Mouse (Mus musculus) liver, embryonic 14.5 days (tissue): ENCODE results near the gene Vsir. TPM values are rescaled to one million over a fixed set of nuclear protein-coding genes. Genes with fewer than 3 reads are reported as not detected.

ENCODE experiments used
- ATAC-seq: fragments of 200-750 bp; cut with Nextera tagmentation; 2 replicates; pipeline ENCODE4 v1.8.0; 2017; ENCODE audit warnings: moderate number of reproducible peaks, mild to moderate bottlenecking, moderate library complexity; ENCODE audit not compliant: insufficient read depth
- DNase-seq, 3 experiments: peaks; one replicate each; pipeline ENCODE4 v3.0.0-alpha.2; 2012 to 2013; ENCODE audit warnings: low read depth in 3 of 3, low spot score in 3 of 3
- H3K27ac ChIP-seq: fragments of 300-500 bp; sonication (generic); 2 replicates; pipeline ENCODE4 v1.5.1; 2014; ENCODE audit warnings: moderate library complexity, mild to moderate bottlenecking, control low read depth, inconsistent platforms
- H3K27me3 ChIP-seq: fragments of 300-500 bp; sonication (generic); 2 replicates; pipeline ENCODE4 v1.6.1; 2014; ENCODE audit warnings: mild to moderate bottlenecking, low read length, moderate library complexity; ENCODE audit not compliant: control insufficient read depth, insufficient read depth
- H3K36me3 ChIP-seq: fragments of 300-500 bp; sonication (generic); replicated peaks from 2 replicates; pipeline ENCODE4 v1.6.1; 2014; ENCODE audit warnings: low read depth; ENCODE audit not compliant: control insufficient read depth, insufficient read depth
- H3K4me1 ChIP-seq, 2 experiments: fragments of 200-500 bp in 1 of 2; fragments of 300-500 bp in 1 of 2; sonication (generic) in 1 of 2; replicated peaks; 2 replicates each; pipeline ENCODE4 v1.6.1; 2012 to 2014; ENCODE audit warnings: antibody characterized with exemption in 1 of 2, inconsistent platforms in 1 of 2, low read length in 1 of 2; ENCODE audit not compliant: control insufficient read depth in 2 of 2, insufficient read depth in 2 of 2
- H3K4me2 ChIP-seq: fragments of 300-500 bp; sonication (generic); 2 replicates; pipeline ENCODE4 v1.6.1; 2014; ENCODE audit warnings: low read depth, mild to moderate bottlenecking, control low read depth, moderate library complexity
- H3K4me3 ChIP-seq, 2 experiments: fragments of 200-500 bp in 1 of 2; fragments of 300-500 bp in 1 of 2; sonication (generic) in 1 of 2; 2 replicates each; pipeline ENCODE4 v1.5.1; 2012 to 2014; ENCODE audit warnings: low read depth in 2 of 2, low read length in 2 of 2, mild to moderate bottlenecking in 2 of 2, control low read depth in 1 of 2, inconsistent platforms in 1 of 2, moderate library complexity in 1 of 2; ENCODE audit not compliant: insufficient read depth in 1 of 2
- H3K9ac ChIP-seq: fragments of 300-500 bp; sonication (generic); replicated peaks from 2 replicates; pipeline ENCODE4 v1.6.1; 2014; ENCODE audit warnings: mild to moderate bottlenecking, control low read depth, moderate library complexity
- H3K9me3 ChIP-seq: fragments of 300-500 bp; sonication (generic); 2 replicates; pipeline ENCODE4 v1.6.1; 2016; ENCODE audit warnings: low read length, mixed read lengths; ENCODE audit not compliant: control insufficient read depth
- CTCF ChIP-seq: IDR thresholded peaks from 2 replicates; pipeline ENCODE4 v1.5.1; 2016; ENCODE audit warnings: antibody characterized with exemption, low read depth, control low read depth
- EP300 ChIP-seq: IDR thresholded peaks from 2 replicates; pipeline ENCODE4 v1.6.1; 2016; ENCODE audit warnings: antibody characterized with exemption, low read depth
- WGBS: fragments of 180-500 bp; shearing (Covaris S2); extraction: QIAGEN DNeasy Blood & Tissue Kit; methylation state at CpG from one replicate; pipeline ENCODE4 v1.1.7; 2014; ENCODE audit not compliant: insufficient replicate concordance; 5-methylcytosine and 5-hydroxymethylcytosine counted together
- polyA plus RNA-seq, 2 experiments: library from polyadenylated mRNA; depleted of rRNA in 1 of 2; stranded (reverse) in 1 of 2; unstranded in 1 of 2; fragments of >200 nt; fragmentation: Nextera tagmentation in 1 of 2; extraction: Ambion mirVana in 1 of 2; gene quantifications; 2 replicates each; pipeline versions ENCODE4 v1.2.1 to v1.2.3; 2012 to 2014

Gene Vsir
- polyA plus RNA-seq, 2 experiments: 6.2 to 8.8 TPM

DNA sequence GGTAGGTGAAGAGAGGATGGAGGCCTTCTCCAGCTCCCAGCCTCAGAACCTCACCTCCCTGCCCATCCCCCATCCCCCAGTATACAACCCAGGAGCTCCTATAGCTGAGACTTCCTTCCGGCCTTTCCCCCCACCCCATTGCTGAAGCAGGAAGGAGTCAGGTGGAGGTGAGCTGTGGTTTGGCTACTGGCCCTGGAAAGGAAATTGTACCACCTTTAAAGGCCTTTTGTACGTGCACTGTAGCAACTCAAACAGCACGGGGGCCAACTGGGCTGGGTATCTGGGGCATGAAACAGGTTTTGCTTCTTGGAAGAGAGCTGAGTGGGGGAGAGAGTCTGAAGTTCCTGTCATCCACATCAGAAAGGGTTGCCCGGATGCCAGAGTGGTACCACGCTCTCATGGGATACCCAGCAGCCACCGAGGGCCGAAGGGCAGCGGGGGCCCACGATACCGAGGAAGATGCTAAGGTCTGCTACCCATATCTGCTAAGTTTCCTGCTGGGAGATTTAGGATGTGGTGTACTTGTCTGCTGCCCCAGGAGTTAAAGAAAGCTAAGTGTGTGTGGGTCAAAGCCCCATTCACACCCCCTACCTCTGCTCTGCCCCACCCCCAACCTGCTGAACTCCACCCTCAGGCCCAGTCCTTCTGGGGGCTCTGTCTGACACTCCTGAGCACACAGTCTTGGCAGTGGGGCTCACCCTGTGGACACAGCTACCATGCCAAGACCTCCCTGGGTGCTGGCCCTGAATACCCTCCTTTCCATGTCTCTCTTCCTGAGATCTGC, 34.7 kb downstream of the Vsir start:
- no peak overlapping the region for H3K4me3 ChIP-seq
- H3K27ac ChIP-seq: no peak overlapping the region
- H3K4me2 ChIP-seq: no peak overlapping the region
- ATAC-seq (no peak), DNase-seq (no peak)
- H3K36me3 ChIP-seq: no peaks in the 10 kb centered on the region
- H3K4me1 ChIP-seq: no peaks in the 10 kb centered on the region
- H3K9me3 ChIP-seq: no peaks in the 10 kb centered on the region
- no peaks in the 10 kb centered on the region for H3K27me3 ChIP-seq
- TF ChIP-seq CTCF (no peak), EP300 (no peak)
- WGBS: 63% methylated on average over 10 of the region's 10 CpGs
- H3K9ac ChIP-seq: no peak overlapping the region

DNA sequence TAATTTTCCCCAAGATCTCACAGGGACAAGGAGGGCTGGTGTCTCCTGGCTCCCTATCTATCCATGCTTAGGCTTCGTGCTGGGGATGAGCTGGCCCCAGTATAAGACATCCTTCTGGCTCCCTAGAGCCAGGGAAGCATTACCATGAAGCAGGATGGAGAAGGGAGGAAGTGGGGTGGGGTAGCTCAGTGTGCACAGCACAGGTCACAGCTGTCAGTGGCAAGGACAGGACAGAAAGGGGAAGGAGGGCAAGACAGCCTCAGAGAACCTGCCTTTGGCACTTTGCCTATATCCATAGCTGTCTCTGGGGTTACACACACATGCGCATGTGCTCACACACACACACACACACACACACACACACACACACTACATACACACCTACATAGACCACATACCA, 41.7 kb downstream of the Vsir start:
- TF ChIP-seq CTCF (no peak), EP300 (no peak)
- DNase-seq: no peak
- H3K27ac ChIP-seq: no peak overlapping the region

DNA sequence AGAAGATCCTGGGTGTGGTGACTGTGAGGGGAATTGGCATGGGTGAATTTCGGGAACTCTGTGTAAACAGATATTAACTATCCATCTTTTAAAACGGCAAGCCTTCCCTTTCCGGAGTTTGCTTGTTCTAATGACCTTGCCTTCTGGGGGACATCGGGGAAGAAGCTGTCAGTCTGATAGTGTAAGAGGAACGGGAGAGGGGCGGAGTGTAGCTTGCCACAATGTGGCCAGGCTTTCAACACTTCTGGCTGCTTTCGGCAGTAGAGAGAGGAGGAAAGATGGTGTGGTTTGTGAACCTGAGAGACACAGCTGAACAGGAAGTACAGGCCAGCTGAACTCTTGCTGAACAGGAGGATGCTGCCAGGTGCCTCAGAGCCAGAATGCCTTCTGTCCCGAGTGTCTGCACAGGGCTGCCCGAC, 42.8 kb downstream of the Vsir start:
- peak in 2 of 3 experiments; percentile 9 to 10 for DNase-seq
- H3K36me3 ChIP-seq: no peaks in the 10 kb centered on the region
- H3K9me3 ChIP-seq: no peaks in the 10 kb centered on the region
- H3K27ac ChIP-seq: no peak overlapping the region
- H3K27me3 ChIP-seq: no peaks in the 10 kb centered on the region
- WGBS: 4% methylated on average over 9 of the region's 9 CpGs
- no peak overlapping the region for H3K4me3 ChIP-seq
- TF ChIP-seq EP300: no peak
- TF ChIP-seq CTCF: no peak
- no peak overlapping the region for H3K4me2 ChIP-seq
- H3K9ac ChIP-seq: no peak overlapping the region
- ATAC-seq: no peak
- 0 out of 4 replicates have a peak, but pooled peaks cover 0 to 5% of the 10 kb centered on the region in 2 experiments for H3K4me1 ChIP-seq

More for the DNA sequence above, 41.7 kb downstream of the Vsir start:
- no peaks in the 10 kb centered on the region for H3K27me3 ChIP-seq
- ATAC-seq: no peak
- no peak overlapping the region for H3K9ac ChIP-seq
- 54% methylated on average over 2 of the region's 2 CpGs for WGBS
- 0 out of 4 replicates have a peak, but pooled peaks cover 0 to 5% of the 10 kb centered on the region in 2 experiments for H3K4me1 ChIP-seq
- H3K9me3 ChIP-seq: no peaks in the 10 kb centered on the region
- H3K4me2 ChIP-seq: no peak overlapping the region
- no peak overlapping the region for H3K4me3 ChIP-seq
- H3K36me3 ChIP-seq: no peaks in the 10 kb centered on the region

DNA sequence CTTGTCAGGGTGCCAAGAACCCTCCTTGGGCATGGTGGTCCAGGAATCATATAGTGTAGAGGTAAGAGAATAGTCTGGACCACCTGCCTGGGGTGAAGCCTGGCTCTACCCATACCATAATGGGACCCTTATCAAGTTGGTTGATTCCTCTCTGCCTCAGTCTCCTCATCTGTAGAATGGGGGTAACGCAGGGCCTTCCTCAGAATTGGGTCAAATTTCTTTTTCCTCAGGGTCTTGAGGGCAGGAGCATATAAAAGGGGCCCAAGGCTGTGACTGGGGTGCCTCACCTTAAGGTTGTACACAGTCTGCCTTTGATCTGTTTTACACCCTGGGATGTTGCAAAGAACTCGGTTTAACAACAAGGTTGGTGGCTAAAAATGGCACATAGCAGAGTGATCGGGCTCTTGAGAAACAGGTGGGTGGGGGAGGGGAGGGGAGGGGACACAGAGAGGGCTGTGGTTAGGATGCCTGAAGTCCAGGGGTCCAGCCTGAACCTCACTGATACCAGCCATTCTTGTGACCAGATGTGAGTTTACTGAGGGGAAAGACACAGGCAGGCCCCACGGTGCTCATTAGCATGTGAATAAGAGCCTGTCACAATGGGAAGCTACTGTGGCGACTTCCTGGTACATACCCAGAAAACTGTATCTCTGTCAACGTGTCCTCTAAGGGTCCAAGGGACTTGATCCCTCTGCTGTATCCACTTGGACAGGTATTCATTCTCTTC, 43.7 kb downstream of the Vsir start:
- no peak overlapping the region for H3K4me2 ChIP-seq
- no peak overlapping the region for H3K9ac ChIP-seq
- no peak for TF ChIP-seq CTCF
- TF ChIP-seq EP300: no peak
- H3K4me3 ChIP-seq: no peak overlapping the region
- no peaks in the 10 kb centered on the region for H3K27me3 ChIP-seq
- WGBS: 33% methylated on average over 6 of the region's 6 CpGs
- no peaks in the 10 kb centered on the region for H3K36me3 ChIP-seq
- no peak overlapping the region for H3K27ac ChIP-seq
- DNase-seq: no peak
- H3K9me3 ChIP-seq: no peaks in the 10 kb centered on the region
- H3K4me1 ChIP-seq: 0 out of 4 replicates have a peak, but pooled peaks cover 0 to 5% of the 10 kb centered on the region in 2 experiments
- no peak for ATAC-seq

DNA sequence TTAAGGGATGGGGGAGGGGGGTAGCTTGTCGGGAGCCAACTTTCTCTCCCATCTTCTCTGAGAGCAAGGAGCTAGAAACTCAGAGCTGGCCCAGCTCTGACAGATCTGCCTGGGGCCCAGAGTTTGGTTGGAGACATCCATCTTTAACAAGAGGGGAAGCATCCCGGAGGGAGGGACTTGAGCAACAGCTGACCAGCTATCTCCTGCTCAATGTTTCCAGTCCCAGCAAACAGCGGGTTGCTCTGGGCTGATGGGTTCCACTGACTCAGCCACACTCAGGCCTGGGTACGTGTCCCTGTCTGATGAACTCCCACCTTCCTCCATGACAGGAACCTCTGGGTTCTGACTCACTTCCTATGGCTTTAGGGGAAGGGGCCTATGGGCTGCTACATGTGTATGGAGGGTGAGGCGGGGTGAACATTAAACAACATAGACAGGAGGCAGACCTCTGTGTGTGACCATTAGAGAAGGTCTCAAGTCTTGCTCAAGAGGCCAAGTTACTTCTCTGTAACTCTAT, 44.3 kb downstream of the Vsir start:
- Histone ChIP-seq H3K27me3 (no peaks in the 10 kb centered on the region), H3K9me3 (no peaks in the 10 kb centered on the region), H3K4me2 (no peak overlapping the region), H3K4me3 (no peak overlapping the region), H3K27ac (no peak overlapping the region), H3K9ac (no peak overlapping the region), H3K36me3 (no peaks in the 10 kb centered on the region), H3K4me1 (0 out of 4 replicates have a peak, but pooled peaks cover 0 to 5% of the 10 kb centered on the region in 2 experiments)
- TF ChIP-seq EP300 (no peak), CTCF (no peak)
- no peak for DNase-seq
- 43% methylated on average over 5 of the region's 5 CpGs for WGBS
- no peak for ATAC-seq
